ENCODE assay signal across 26 mouse cellular contexts in genomic region chr7:143583025-143583424, GRCm38 (mm10). TPM values are rescaled to one million over a fixed set of nuclear protein-coding genes. Genes with fewer than 3 reads are reported as not detected.
"Had no signal": no experiment of that assay in that cellular context is flagged by ENCODE, and none has a peak within 500 bp of the region (broad histone marks: within the 10 kb centered on the region; RNA-seq: fewer than 3 reads in every experiment).

No protein-coding gene starts in this region.

- H3K4me1 ChIP-seq: embryonic facial prominence, embryonic 10.5 days; embryonic facial prominence, embryonic 12.5 days; embryonic facial prominence, embryonic 13.5 days; embryonic facial prominence, embryonic 15.5 days; forebrain, embryonic 10.5 days; forebrain, embryonic 12.5 days; forebrain, embryonic 13.5 days; forebrain, embryonic 15.5 days had no signal

- H3K4me2 ChIP-seq: embryonic facial prominence, embryonic 12.5 days; embryonic facial prominence, embryonic 13.5 days; embryonic facial prominence, embryonic 15.5 days; forebrain, embryonic 12.5 days; forebrain, embryonic 13.5 days; forebrain, embryonic 15.5 days had no signal

- H3K27ac ChIP-seq: embryonic facial prominence, embryonic 10.5 days; embryonic facial prominence, embryonic 12.5 days; embryonic facial prominence, embryonic 13.5 days; embryonic facial prominence, embryonic 15.5 days; forebrain, embryonic 10.5 days; forebrain, embryonic 12.5 days; forebrain, embryonic 13.5 days; forebrain, embryonic 15.5 days; gastrocnemius, adult 2 months; heart, adult 2 months; heart, embryonic 10.5 days had no signal

- DNase-seq: cerebellum, postnatal 10 days; cerebellum, postnatal 14 days; cerebellum, postnatal 25 days; cerebellum, postnatal 36 days; embryo, embryonic 11 days; forebrain, postnatal 0 days; gastrocnemius, adult 2 months; gastrocnemius, postnatal 10 days; gastrocnemius, postnatal 14 days; gastrocnemius, postnatal 25 days; gastrocnemius, postnatal 36 days; heart, adult 11 months; heart, adult 18-20 months; heart, adult 2 months had no signal

- H3K9me3 ChIP-seq: embryonic facial prominence, embryonic 10.5 days; embryonic facial prominence, embryonic 12.5 days; embryonic facial prominence, embryonic 13.5 days; embryonic facial prominence, embryonic 15.5 days; forebrain, embryonic 10.5 days; forebrain, embryonic 12.5 days; forebrain, embryonic 13.5 days; forebrain, embryonic 15.5 days; heart, embryonic 10.5 days had no signal

- ATAC-seq: forebrain, embryonic 13.5 days; forebrain, embryonic 14.5 days; forebrain, embryonic 15.5 days; forebrain, embryonic 16.5 days; forebrain, postnatal 0 days had no signal

- H3K4me3 ChIP-seq: embryonic facial prominence, embryonic 10.5 days; embryonic facial prominence, embryonic 12.5 days; embryonic facial prominence, embryonic 13.5 days; embryonic facial prominence, embryonic 15.5 days; erythroblast, embryonic 14.5 days; forebrain, embryonic 10.5 days; forebrain, embryonic 12.5 days; forebrain, embryonic 13.5 days; forebrain, embryonic 15.5 days; gastrocnemius, adult 2 months; heart, adult 2 months; heart, embryonic 10.5 days had no signal

- H3K9ac ChIP-seq: embryonic facial prominence, embryonic 12.5 days; embryonic facial prominence, embryonic 13.5 days; embryonic facial prominence, embryonic 15.5 days; forebrain, embryonic 12.5 days; forebrain, embryonic 13.5 days; forebrain, embryonic 15.5 days; forebrain, postnatal 0 days had no signal

- H3K27me3 ChIP-seq: embryonic facial prominence, embryonic 12.5 days; embryonic facial prominence, embryonic 13.5 days; embryonic facial prominence, embryonic 15.5 days; forebrain, embryonic 12.5 days; forebrain, embryonic 13.5 days; forebrain, embryonic 15.5 days had no signal

RNA-seq across cellular contexts. Expression of gene Tnfrsf26, which starts 45.5 kb away (rescaled TPM):
- polyA plus RNA-seq: erythroblast, embryonic 14.5 days; forebrain, embryonic 16.5 days had no signal
